Mouse (Mus musculus): Measurements from ENCODE around the gene Tex44. TPM values are rescaled to one million over a fixed set of nuclear protein-coding genes. Genes with fewer than 3 reads are reported as not detected.

Gene Tex44
- polyA plus RNA-seq, 1 experiment from 2014 or later: not detected

Other genes with a start within 250 kb of the Tex44 start
- 6.9 and 8.7 TPM in 2 replicates for gene B3gnt7, start 123.5 kb upstream of the Tex44 start, polyA plus RNA-seq (2015; fragmentation: Nextera tagmentation; extraction: Ambion mirVana)
- 202 and 210 TPM in 2 replicates for gene Ncl, start 66.9 kb upstream of the Tex44 start, polyA plus RNA-seq (2015; fragmentation: Nextera tagmentation; extraction: Ambion mirVana)
- 0.19 and 0.25 TPM in 2 replicates for gene Nmur1, start 101 bp upstream of the Tex44 start, polyA plus RNA-seq (2015; fragmentation: Nextera tagmentation; extraction: Ambion mirVana)
- gene Ptma, start 100.4 kb downstream of the Tex44 start, polyA plus RNA-seq (2015; fragmentation: Nextera tagmentation; extraction: Ambion mirVana): 1,392 and 1,427 TPM in 2 replicates
- gene Pde6d, start 156.3 kb downstream of the Tex44 start, polyA plus RNA-seq (2015; fragmentation: Nextera tagmentation; extraction: Ambion mirVana): 115 and 122 TPM in 2 replicates
- gene Cops7b, start 156.6 kb downstream of the Tex44 start, polyA plus RNA-seq (2015; fragmentation: Nextera tagmentation; extraction: Ambion mirVana): 56.5 and 63.9 TPM in 2 replicates
- 18.6 and 24.8 TPM in 2 replicates for gene Nppc, start 244.2 kb downstream of the Tex44 start, polyA plus RNA-seq (2015; fragmentation: Nextera tagmentation; extraction: Ambion mirVana)